Comparison of ENCODE assay signal across 8 mouse cellular contexts in genomic region chr10:80385811-80386734, GRCm38 (mm10). TPM values are rescaled to one million over a fixed set of nuclear protein-coding genes. Genes with fewer than 3 reads are reported as not detected.
A peak's percentile ranks its signal among the peaks of the same experiment; 100 is the strongest.
DNase-seq lines count a peak whose midpoint lies in the region; ATAC-seq and TF ChIP-seq lines count a peak whose summit lies in the region.

No protein-coding gene starts in this region.

- H3K4me1 ChIP-seq in kidney, embryonic 14.5 days (ENCODE audit: control insufficient read depth, insufficient read depth, low read length), result peaks cover 33% of the 10 kb centered on the region
- peaks cover 29% of the 10 kb centered on the region for H3K4me1 ChIP-seq in forebrain, postnatal 0 days (ENCODE audit: insufficient read depth)
- H3K4me1 ChIP-seq in neural tube, embryonic 12.5 days, result peaks cover 50% of the 10 kb centered on the region

- peaks cover 46% of the 10 kb centered on the region for H3K36me3 ChIP-seq in kidney, embryonic 14.5 days (ENCODE audit: control insufficient read depth, insufficient read depth, low read length)
- H3K36me3 ChIP-seq in forebrain, postnatal 0 days (ENCODE audit: insufficient read depth), result peaks cover 34% of the 10 kb centered on the region
- H3K36me3 ChIP-seq in neural tube, embryonic 12.5 days, result peaks cover 54% of the 10 kb centered on the region

- H3K9me3 ChIP-seq in kidney, embryonic 14.5 days (ENCODE audit: control insufficient read depth, low read length), result no peaks in the 10 kb centered on the region
- no peaks in the 10 kb centered on the region for H3K9me3 ChIP-seq in forebrain, postnatal 0 days (ENCODE audit: low read length)
- H3K9me3 ChIP-seq in neural tube, embryonic 12.5 days, result no peaks in the 10 kb centered on the region

- no peaks in the 10 kb centered on the region for H3K27me3 ChIP-seq in kidney, embryonic 14.5 days (ENCODE audit: control insufficient read depth, insufficient read depth, low read length)
- H3K27me3 ChIP-seq in forebrain, postnatal 0 days (ENCODE audit: insufficient read depth, low read length), result no peaks in the 10 kb centered on the region
- no peaks in the 10 kb centered on the region for H3K27me3 ChIP-seq in neural tube, embryonic 12.5 days (replicated peaks)

- WGBS in kidney, embryonic 14.5 days, result 2% methylated on average over 34 of the region's 34 CpGs
- 2% methylated on average over 34 of the region's 34 CpGs for WGBS in forebrain, postnatal 0 days
- WGBS in neural tube, embryonic 12.5 days, result under 1% methylated on average over 34 of the region's 34 CpGs

- no peak for TF ChIP-seq CTCF in forebrain, postnatal 0 days (IDR thresholded peaks at IDR 0.05; ENCODE audit: low read depth)

- H3K4me3 ChIP-seq in kidney, embryonic 14.5 days (ENCODE audit: low read length), result peak overlapping the region; percentile 90
- H3K4me3 ChIP-seq in forebrain, postnatal 0 days (ENCODE audit: low read depth, low read length), result peak overlapping the region; percentile 96
- peak overlapping the region; percentile 99 for H3K4me3 ChIP-seq in neural tube, embryonic 12.5 days

- H3K9ac ChIP-seq in kidney, embryonic 14.5 days (ENCODE audit: low read depth, low read length), result peak overlapping the region; percentile 97
- peak overlapping the region; percentile 99 for H3K9ac ChIP-seq in forebrain, postnatal 0 days
- peak overlapping the region; percentile 99 for H3K9ac ChIP-seq in neural tube, embryonic 12.5 days

- peak; percentile 41 for ATAC-seq in kidney, embryonic 14.5 days (ENCODE audit: low FRiP score, low TSS enrichment)
- ATAC-seq in forebrain, postnatal 0 days, result peak; percentile 79
- peak; percentile 74 for ATAC-seq in neural tube, embryonic 12.5 days (ENCODE audit: low FRiP score, low read depth)
- no peak for ATAC-seq in erythroid progenitor cell, adult 5-6 weeks (replicated peaks; ENCODE audit: low FRiP score, poor library complexity, severe bottlenecking)

- DNase-seq in kidney, adult 9 months, result no peak
- DNase-seq in adrenal gland, postnatal 25 days, result peak; percentile 59
- DNase-seq in forebrain, postnatal 0 days, result peak; percentile 86
- peak; percentile 42 for DNase-seq in liver
- no peak for DNase-seq in thymus, postnatal 10 days (ENCODE audit: low spot score in 2 of 2)

- H3K27ac ChIP-seq in kidney, embryonic 14.5 days (ENCODE audit: low read depth, low read length), result peak overlapping the region; percentile 85
- H3K27ac ChIP-seq in forebrain, postnatal 0 days (ENCODE audit: low read depth, low read length), result peak overlapping the region; percentile 98
- peak overlapping the region; percentile 83 for H3K27ac ChIP-seq in neural tube, embryonic 12.5 days

- peak overlapping the region; percentile 94 for H3K4me2 ChIP-seq in kidney, embryonic 14.5 days (replicated peaks; ENCODE audit: low read depth, low read length)
- peak overlapping the region; percentile 97 for H3K4me2 ChIP-seq in forebrain, postnatal 0 days (ENCODE audit: low read depth)
- H3K4me2 ChIP-seq in neural tube, embryonic 12.5 days (replicated peaks), result peak overlapping the region; percentile 96

RNA-seq across cellular contexts. Expression of gene Mex3d, which starts 1.4 kb away (rescaled TPM):
- 8.7 and 14.6 TPM in 2 replicates for polyA plus RNA-seq in kidney, embryonic 14.5 days (2014; fragmentation: Nextera tagmentation; extraction: Ambion mirVana)
- 18.3 and 21.7 TPM in 2 replicates for total RNA-seq in adrenal gland, postnatal 25 days (2021)
- total RNA-seq in forebrain, postnatal 0 days (2014; rRNA removed), result 107 and 120 TPM in 2 replicates
- polyA plus RNA-seq in forebrain, postnatal 0 days (2015; fragmentation: Nextera tagmentation; extraction: Ambion mirVana), result 18.3 and 18.4 TPM in 2 replicates
- 23.6 and 26.5 TPM in 2 replicates for polyA plus RNA-seq in neural tube, embryonic 12.5 days (2016; fragmentation: Nextera tagmentation; extraction: Ambion mirVana)
- 1.4 TPM in 1 of 2 replicates, not detected in the other for total RNA-seq in erythroid progenitor cell, adult 5-6 weeks (2015; ENCODE audit: low replicate concordance)
- total RNA-seq in erythroid progenitor cell, adult 5-6 weeks (2017; ENCODE audit: low replicate concordance), result 6.7 TPM in 1 of 2 replicates, not detected in the other

RNA-seq across cellular contexts. Expression of gene Mbd3, which starts 13.3 kb away (rescaled TPM):
- polyA plus RNA-seq in kidney, embryonic 14.5 days (2014; fragmentation: Nextera tagmentation; extraction: Ambion mirVana), result 248 and 270 TPM in 2 replicates
- total RNA-seq in adrenal gland, postnatal 25 days (2021), result 127 and 139 TPM in 2 replicates
- total RNA-seq in forebrain, postnatal 0 days (2014; rRNA removed), result 37.9 and 43.9 TPM in 2 replicates
- 183 and 196 TPM in 2 replicates for polyA plus RNA-seq in forebrain, postnatal 0 days (2015; fragmentation: Nextera tagmentation; extraction: Ambion mirVana)
- 304 and 314 TPM in 2 replicates for polyA plus RNA-seq in neural tube, embryonic 12.5 days (2016; fragmentation: Nextera tagmentation; extraction: Ambion mirVana)
- 33.5 TPM in 2 replicates for total RNA-seq in erythroid progenitor cell, adult 5-6 weeks (2015; ENCODE audit: low replicate concordance)
- 39.7 and 45.8 TPM in 2 replicates for total RNA-seq in erythroid progenitor cell, adult 5-6 weeks (2017; ENCODE audit: low replicate concordance)

RNA-seq across cellular contexts. Expression of gene Uqcr11, which starts 20.6 kb away (rescaled TPM):
- 806 and 1,046 TPM in 2 replicates for polyA plus RNA-seq in kidney, embryonic 14.5 days (2014; fragmentation: Nextera tagmentation; extraction: Ambion mirVana)
- total RNA-seq in adrenal gland, postnatal 25 days (2021), result 728 and 779 TPM in 2 replicates
- total RNA-seq in forebrain, postnatal 0 days (2014; rRNA removed), result 230 and 424 TPM in 2 replicates
- 688 and 881 TPM in 2 replicates for polyA plus RNA-seq in forebrain, postnatal 0 days (2015; fragmentation: Nextera tagmentation; extraction: Ambion mirVana)
- polyA plus RNA-seq in neural tube, embryonic 12.5 days (2016; fragmentation: Nextera tagmentation; extraction: Ambion mirVana), result 436 and 478 TPM in 2 replicates
- total RNA-seq in erythroid progenitor cell, adult 5-6 weeks (2015; ENCODE audit: low replicate concordance), result 65.8 and 80.0 TPM in 2 replicates
- total RNA-seq in erythroid progenitor cell, adult 5-6 weeks (2017; ENCODE audit: low replicate concordance), result 67.9 and 87.3 TPM in 2 replicates

RNA-seq across cellular contexts. Expression of gene Plk5, which starts 29.8 kb away (rescaled TPM):
- 0.62 and 0.66 TPM in 2 replicates for polyA plus RNA-seq in kidney, embryonic 14.5 days (2014; fragmentation: Nextera tagmentation; extraction: Ambion mirVana)
- 0.15 TPM in 1 of 2 replicates, not detected in the other for total RNA-seq in adrenal gland, postnatal 25 days (2021)
- 8.3 and 12.9 TPM in 2 replicates for total RNA-seq in forebrain, postnatal 0 days (2014; rRNA removed)
- 4.6 and 7.4 TPM in 2 replicates for polyA plus RNA-seq in forebrain, postnatal 0 days (2015; fragmentation: Nextera tagmentation; extraction: Ambion mirVana)
- 0.29 and 0.49 TPM in 2 replicates for polyA plus RNA-seq in neural tube, embryonic 12.5 days (2016; fragmentation: Nextera tagmentation; extraction: Ambion mirVana)
- total RNA-seq in erythroid progenitor cell, adult 5-6 weeks (2015; ENCODE audit: low replicate concordance), result not detected in 2 replicates
- not detected in 2 replicates for total RNA-seq in erythroid progenitor cell, adult 5-6 weeks (2017; ENCODE audit: low replicate concordance)

RNA-seq across cellular contexts. Expression of gene Adamtsl5, which starts 37.9 kb away (rescaled TPM):
- 1.2 and 2.7 TPM in 2 replicates for polyA plus RNA-seq in kidney, embryonic 14.5 days (2014; fragmentation: Nextera tagmentation; extraction: Ambion mirVana)
- 8.9 and 10.4 TPM in 2 replicates for total RNA-seq in adrenal gland, postnatal 25 days (2021)
- total RNA-seq in forebrain, postnatal 0 days (2014; rRNA removed), result 0.31 and 0.33 TPM in 2 replicates
- polyA plus RNA-seq in forebrain, postnatal 0 days (2015; fragmentation: Nextera tagmentation; extraction: Ambion mirVana), result 0.70 and 0.81 TPM in 2 replicates
- polyA plus RNA-seq in neural tube, embryonic 12.5 days (2016; fragmentation: Nextera tagmentation; extraction: Ambion mirVana), result 0.50 and 1.1 TPM in 2 replicates
- 0.84 TPM in 1 of 2 replicates, not detected in the other for total RNA-seq in erythroid progenitor cell, adult 5-6 weeks (2015; ENCODE audit: low replicate concordance)
- total RNA-seq in erythroid progenitor cell, adult 5-6 weeks (2017; ENCODE audit: low replicate concordance), result 0.13 and 30.2 TPM in 2 replicates

Comparison
In these comparisons a context has a peak if more than half of its experiments do, and no peak if none do; other contexts are left out.
1. DNase-seq: peak in adrenal gland, postnatal 25 days (single experiment), forebrain, postnatal 0 days (single experiment) and liver (single experiment); none in kidney, adult 9 months (single experiment) and thymus, postnatal 10 days (0 of 2).
2. Peak in every context shown above with its lines, with median percentiles within 50 percentile points of each other: H3K27ac ChIP-seq, H3K4me2 ChIP-seq, H3K4me3 ChIP-seq and H3K9ac ChIP-seq.